Mouse (Mus musculus) spleen, adult 2 months (tissue): ENCODE data around the gene Gm20388. TPM values are rescaled to one million over a fixed set of nuclear protein-coding genes. Genes with fewer than 3 reads are reported as not detected.

ENCODE experiments used
- DNase-seq, 2 experiments: peaks; one replicate each; pipeline versions ENCODE4 v3.0.0 to v3.0.0-alpha.2; 2012 to 2021; ENCODE audit warnings: low spot score in 2 of 2, low read depth in 1 of 2
- H3K27ac ChIP-seq: fragments of 200-500 bp; 2 replicates; pipeline ENCODE4 v1.5.1; 2012; ENCODE audit warnings: low read length, inconsistent platforms; ENCODE audit not compliant: insufficient read depth
- H3K27me3 ChIP-seq: fragments of 200-500 bp; 2 replicates; pipeline ENCODE4 v1.6.1; 2012; ENCODE audit warnings: mild to moderate bottlenecking, moderate library complexity, low read length, inconsistent platforms; ENCODE audit not compliant: control insufficient read depth, insufficient read depth
- H3K36me3 ChIP-seq: fragments of 200-500 bp; 2 replicates; pipeline ENCODE4 v1.6.1; 2012; ENCODE audit warnings: mild to moderate bottlenecking, low read length, inconsistent platforms; ENCODE audit not compliant: control insufficient read depth, insufficient read depth
- H3K4me1 ChIP-seq: fragments of 200-500 bp; 2 replicates; pipeline ENCODE4 v1.6.1; 2011; ENCODE audit warnings: inconsistent platforms; ENCODE audit not compliant: control insufficient read depth, insufficient read depth, insufficient read length
- H3K4me3 ChIP-seq: fragments of 200-500 bp; 2 replicates; pipeline ENCODE4 v1.5.1; 2011; ENCODE audit warnings: mild to moderate bottlenecking, inconsistent platforms; ENCODE audit not compliant: insufficient read depth, insufficient read length; ENCODE audit errors: extremely low read depth
- CTCF ChIP-seq: fragments of 200-500 bp; IDR thresholded peaks from 2 replicates; pipeline ENCODE4 v1.5.1; 2011; ENCODE audit warnings: mild to moderate bottlenecking, inconsistent platforms; ENCODE audit not compliant: insufficient read depth, insufficient read length, insufficient replicate concordance; ENCODE audit errors: extremely low read depth
- POLR2A ChIP-seq: fragments of 200-500 bp; IDR thresholded peaks from 2 replicates; pipeline ENCODE4 v1.6.1; 2011; ENCODE audit warnings: low read depth, low read length, inconsistent platforms
- WGBS: fragments of 180-500 bp; shearing (Covaris S2); methylation state at CpG from one replicate; pipeline ENCODE4 v1.1.7; 2018; 5-methylcytosine and 5-hydroxymethylcytosine counted together
- polyA plus RNA-seq: library from polyadenylated mRNA; depleted of rRNA; stranded (reverse); fragments of >200 nt; gene quantifications from 2 replicates; pipeline ENCODE4 v1.2.3, GENCODE M21; 2012

Gene Gm20388
- polyA plus RNA-seq, 1 experiment = 26.1 TPM

DNA sequence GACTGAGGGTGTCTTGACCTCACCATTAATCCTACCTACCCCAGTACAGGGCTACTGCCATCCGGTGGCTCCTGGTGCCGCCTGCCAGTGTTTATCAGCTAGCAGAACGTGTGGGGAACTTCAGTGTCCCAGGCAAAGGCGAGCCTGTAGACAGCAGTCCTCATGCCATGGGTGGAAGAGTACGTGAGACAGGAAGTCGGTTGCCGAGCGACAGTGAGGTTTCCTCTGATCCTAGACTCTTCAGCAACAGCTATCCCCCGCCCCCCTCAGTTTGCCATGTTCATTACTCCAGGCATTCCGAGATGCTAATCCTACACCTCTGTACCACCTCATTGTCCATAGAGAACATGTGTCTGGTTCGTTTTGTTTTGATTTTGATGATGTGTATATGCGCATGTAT lies 4349.7 kb downstream of the Gm20388 start:
- DNase-seq = no peak
- Histone ChIP-seq H3K36me3 (no peaks in the 10 kb centered on the region), H3K4me3 (no peak overlapping the region), H3K4me1 (peaks cover 33% of the 10 kb centered on the region), H3K27me3 (no peaks in the 10 kb centered on the region), H3K27ac (no peak overlapping the region)
- WGBS = 30% methylated on average over 12 of the region's 12 CpGs
- TF ChIP-seq CTCF = no peak
- TF ChIP-seq POLR2A = no peak

DNA sequence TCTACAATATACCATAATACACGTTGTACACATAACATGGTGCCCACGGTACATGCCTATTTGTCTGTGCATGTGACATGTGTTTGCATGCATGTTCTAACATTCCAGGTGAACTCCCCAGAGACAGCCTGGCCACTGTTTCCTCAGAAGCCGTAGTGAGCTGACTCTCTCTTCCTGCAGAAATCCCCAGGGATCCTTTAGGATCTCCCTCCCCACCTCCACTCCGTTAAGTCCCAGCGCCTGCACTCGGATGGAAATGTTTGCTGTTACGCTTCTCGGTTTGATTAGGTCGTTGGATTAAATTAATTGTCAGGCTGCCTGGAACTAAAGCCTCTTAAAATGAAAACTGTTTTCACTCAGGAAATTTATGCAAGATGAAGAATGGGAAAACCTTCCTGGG lies 4352.4 kb downstream of the Gm20388 start:
- no peak overlapping the region for H3K4me3 ChIP-seq
- no peak overlapping the region for H3K27ac ChIP-seq
- no peaks in the 10 kb centered on the region for H3K27me3 ChIP-seq
- DNase-seq = no peak
- no peak for TF ChIP-seq POLR2A
- no peak for TF ChIP-seq CTCF
- 70% methylated on average over 9 of the region's 9 CpGs for WGBS
- H3K4me1 ChIP-seq = peaks cover 36% of the 10 kb centered on the region
- H3K36me3 ChIP-seq = no peaks in the 10 kb centered on the region

DNA sequence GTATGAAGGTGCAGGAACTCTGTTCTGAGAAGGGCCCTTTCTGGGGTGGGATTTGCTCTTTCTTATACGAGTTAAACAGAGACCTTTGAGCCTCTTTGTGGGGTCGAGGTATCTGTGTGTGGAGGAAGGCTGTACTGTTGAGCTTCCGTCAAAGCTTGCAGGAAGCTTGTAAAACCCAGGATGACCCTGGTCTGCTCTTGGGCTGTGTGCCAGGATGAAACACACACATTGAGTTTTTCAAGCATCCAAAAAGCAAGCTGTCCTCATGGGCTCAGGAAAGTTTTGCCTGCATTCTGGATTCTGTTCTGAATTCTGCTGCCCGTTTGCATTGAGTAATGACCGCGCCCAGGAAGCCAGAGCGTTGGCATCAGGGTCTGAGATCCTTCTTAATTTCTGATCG lies 4353.4 kb downstream of the Gm20388 start:
- TF ChIP-seq POLR2A (no peak), CTCF (no peak)
- H3K36me3 ChIP-seq = no peaks in the 10 kb centered on the region
- H3K27me3 ChIP-seq = no peaks in the 10 kb centered on the region
- no peak for DNase-seq
- WGBS = 64% methylated on average over 8 of the region's 8 CpGs
- no peak overlapping the region for H3K27ac ChIP-seq
- H3K4me3 ChIP-seq = no peak overlapping the region
- H3K4me1 ChIP-seq = peaks cover 33% of the 10 kb centered on the region

DNA sequence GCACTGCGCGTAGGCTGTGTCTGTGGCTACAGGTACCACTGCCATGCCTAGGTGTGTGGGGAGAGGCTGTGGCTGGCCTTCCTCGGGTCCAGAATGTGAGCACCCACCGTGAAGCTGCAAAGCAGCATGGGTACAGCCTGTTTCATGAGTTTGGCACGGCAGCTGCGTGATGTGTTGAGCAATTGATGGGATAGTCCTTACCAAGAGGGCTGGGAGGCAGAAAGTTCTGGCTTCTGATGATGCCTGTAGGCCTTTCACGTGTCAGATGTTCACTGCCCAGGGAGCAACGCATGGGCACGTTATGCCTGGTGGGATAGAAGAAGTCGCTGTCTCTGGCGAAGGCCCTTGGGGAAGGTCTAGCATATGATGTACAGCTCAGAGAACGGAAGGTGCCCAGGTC lies 4354.0 kb downstream of the Gm20388 start:
- Histone ChIP-seq H3K27me3 (no peaks in the 10 kb centered on the region), H3K4me3 (no peak overlapping the region), H3K4me1 (peaks cover 27% of the 10 kb centered on the region), H3K27ac (no peak overlapping the region), H3K36me3 (no peaks in the 10 kb centered on the region)
- no peak for DNase-seq
- WGBS = 79% methylated on average over 12 of the region's 12 CpGs
- TF ChIP-seq CTCF = no peak
- no peak for TF ChIP-seq POLR2A

DNA sequence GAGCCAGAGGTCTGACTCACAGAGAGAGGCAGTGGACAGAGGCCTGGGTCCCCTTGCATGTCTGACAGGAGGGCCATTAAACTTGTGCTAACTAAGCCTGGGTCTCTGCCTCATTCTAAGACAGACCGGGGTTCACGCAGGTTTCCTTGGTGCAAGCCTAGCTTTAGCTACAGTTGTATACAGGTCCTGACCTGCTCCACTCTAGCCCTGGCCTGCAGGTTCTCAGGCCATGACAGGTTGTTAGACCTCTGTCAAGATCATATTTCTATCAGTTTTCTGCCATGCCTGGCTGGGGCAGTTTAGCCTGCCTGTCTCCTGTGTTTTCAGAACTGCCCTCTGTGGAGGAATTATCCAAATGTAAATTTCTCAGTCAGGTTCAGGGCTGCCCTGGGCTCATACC lies 4354.5 kb downstream of the Gm20388 start:
- Histone ChIP-seq H3K36me3 (no peaks in the 10 kb centered on the region), H3K4me1 (peaks cover 24% of the 10 kb centered on the region)

DNA sequence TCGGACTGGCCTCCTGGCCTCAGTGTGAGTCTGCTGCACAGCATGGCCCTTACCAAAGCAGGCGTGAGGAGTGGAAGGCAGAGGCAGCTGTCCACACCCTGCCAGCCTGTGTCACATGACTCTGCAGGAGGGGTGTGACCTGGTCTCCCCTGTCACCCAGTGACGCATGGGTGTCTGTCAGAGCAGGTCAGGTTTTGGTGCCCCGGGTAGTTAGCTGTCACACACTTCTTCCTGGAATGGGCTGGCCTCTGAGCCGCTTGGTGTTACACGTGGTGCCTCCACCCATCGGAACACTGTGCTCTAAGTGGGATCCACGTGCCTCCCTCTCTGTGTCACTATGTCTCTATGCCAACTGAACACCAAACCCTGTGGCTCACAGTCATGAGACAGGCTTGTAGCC lies 4355.2 kb downstream of the Gm20388 start:
- WGBS = 46% methylated on average over 8 of the region's 8 CpGs
- Histone ChIP-seq H3K27me3 (no peaks in the 10 kb centered on the region), H3K4me3 (no peak overlapping the region), H3K4me1 (peaks cover 18% of the 10 kb centered on the region), H3K27ac (no peak overlapping the region), H3K36me3 (no peaks in the 10 kb centered on the region)
- TF ChIP-seq CTCF (no peak), POLR2A (no peak)
- DNase-seq = peak in 1 of 2 experiments; percentile 68

More for the DNA sequence above, 4354.5 kb downstream of the Gm20388 start:
- no peak overlapping the region for H3K27ac ChIP-seq
- H3K4me3 ChIP-seq = no peak overlapping the region
- DNase-seq = no peak
- WGBS = 95% methylated on average over 2 of the region's 2 CpGs
- no peaks in the 10 kb centered on the region for H3K27me3 ChIP-seq
- no peak for TF ChIP-seq CTCF
- TF ChIP-seq POLR2A = no peak

DNA sequence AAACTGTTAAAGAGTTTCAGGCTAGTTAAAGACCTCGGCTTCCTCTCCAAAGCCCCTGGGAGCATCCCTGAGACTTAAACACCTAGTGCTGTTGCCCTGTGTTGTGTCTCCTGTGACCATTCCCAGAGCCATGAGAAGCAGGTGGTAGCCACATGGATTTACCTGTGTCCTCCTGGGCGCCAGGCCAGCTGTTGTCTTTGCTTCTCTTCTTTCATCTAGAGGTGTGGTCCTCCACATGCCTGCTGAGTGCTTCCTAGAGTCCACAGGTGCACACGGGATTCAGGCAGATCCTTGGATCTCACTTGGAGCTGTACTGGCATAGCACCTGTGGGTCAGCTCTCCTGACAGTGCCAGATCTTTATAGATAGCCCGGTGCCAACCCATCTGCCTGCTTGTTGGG lies 4356.6 kb downstream of the Gm20388 start:
- peaks cover 32% of the 10 kb centered on the region for H3K4me1 ChIP-seq
- H3K36me3 ChIP-seq = no peaks in the 10 kb centered on the region
- 70% methylated on average over 4 of the region's 4 CpGs for WGBS
- H3K27ac ChIP-seq = no peak overlapping the region
- no peak overlapping the region for H3K4me3 ChIP-seq
- DNase-seq = no peak
- H3K27me3 ChIP-seq = no peaks in the 10 kb centered on the region
- no peak for TF ChIP-seq POLR2A
- no peak for TF ChIP-seq CTCF
